Mouse (Mus musculus) ovary, postnatal 36 days (tissue): ENCODE measurements around the gene Upb1.

Experiments used
- DNase-seq: peaks from one replicate; pipeline ENCODE4 v3.0.0; 2022; ENCODE audit warnings: low spot score, mixed read lengths

The Upb1 gene

DNA sequence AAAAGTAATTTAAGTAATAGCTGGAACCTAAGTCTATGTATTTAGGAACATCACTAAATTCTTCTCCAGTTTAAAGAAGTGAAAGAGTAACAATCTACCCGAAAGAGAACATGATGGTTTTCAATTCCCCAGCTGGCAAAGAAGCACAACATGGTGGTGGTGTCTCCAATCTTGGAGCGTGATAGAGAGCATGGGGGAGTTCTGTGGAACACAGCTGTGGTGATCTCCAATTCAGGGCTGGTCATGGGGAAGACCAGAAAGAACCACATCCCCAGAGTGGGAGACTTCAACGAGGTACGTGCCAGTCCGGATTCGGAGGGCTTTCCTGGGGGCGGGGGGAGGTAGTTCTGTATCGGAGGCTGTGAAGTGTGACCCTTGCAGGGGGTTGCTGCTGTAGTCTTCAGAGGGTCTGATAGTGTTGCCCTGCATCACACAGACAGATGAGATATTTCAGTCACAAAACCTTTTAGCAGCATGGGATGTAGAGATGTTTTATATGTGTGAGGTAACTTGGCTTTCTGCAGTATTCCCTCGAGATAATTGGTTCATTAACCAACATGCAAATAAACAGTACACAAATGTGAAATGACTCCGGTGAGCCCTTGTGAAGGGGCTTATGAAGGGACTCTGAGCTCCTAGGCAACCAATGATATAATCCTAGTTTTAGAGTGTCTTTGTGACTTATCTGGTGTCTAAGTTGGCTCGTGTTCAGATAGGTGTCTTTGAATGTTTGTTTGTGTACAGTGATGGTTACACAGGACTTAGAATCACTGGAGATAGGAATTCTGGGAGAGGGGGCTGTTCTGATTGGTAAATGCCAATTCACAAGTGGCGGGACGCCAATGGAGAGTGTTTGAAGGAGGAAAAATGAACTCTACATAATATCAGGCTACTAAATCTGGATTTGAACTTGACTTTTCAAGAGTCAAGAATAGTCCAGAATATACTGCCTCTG lies 27.4 kb downstream of the Upb1 start:
- no peak for DNase-seq

DNA sequence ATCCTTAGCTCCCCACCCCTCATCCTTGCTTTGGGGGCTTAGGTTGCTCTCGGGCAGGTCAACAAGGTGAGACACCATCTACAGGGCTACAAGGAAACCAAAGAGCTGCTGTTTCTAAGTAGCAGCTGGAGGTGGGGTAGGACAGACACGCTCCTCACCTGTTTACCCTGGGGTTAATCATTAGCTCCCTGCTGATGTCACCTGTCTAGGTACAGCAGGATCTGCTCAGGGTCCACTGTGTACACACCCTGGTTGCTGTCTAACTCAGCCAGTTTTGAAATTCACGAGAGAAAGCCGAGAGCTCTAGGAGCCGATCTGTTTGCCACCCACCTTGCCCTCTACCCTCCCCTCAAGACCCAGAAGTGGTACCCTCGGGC lies 28.1 kb downstream of the Upb1 start:
- no peak for DNase-seq

DNA sequence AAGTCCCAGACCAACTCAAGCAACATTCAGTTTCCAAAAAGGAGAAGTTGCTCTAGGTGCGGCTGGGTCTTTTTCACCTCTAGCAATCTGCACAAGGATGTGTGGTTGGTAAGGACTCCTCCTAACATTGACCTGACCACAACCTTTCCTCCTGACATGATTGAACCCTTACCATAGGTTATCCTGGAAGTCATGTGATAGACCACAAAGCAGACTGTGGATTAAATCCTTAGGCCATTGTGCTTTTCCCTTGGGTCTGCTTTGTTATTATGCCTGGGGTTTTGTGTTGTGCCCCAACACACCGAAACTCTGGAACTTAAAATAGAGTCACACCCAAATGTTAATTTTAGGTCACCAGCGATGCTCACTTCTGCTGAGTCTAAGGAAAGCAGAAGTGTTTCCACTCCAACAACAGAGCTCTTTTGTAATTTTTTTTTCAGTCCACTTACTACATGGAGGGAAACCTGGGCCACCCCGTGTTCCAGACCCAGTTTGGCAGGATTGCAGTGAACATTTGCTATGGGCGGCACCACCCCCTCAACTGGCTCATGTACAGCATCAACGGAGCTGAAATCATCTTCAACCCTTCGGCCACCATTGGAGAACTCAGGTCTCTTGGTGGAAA lies 28.7 kb downstream of the Upb1 start:
- DNase-seq, result no peak

DNA sequence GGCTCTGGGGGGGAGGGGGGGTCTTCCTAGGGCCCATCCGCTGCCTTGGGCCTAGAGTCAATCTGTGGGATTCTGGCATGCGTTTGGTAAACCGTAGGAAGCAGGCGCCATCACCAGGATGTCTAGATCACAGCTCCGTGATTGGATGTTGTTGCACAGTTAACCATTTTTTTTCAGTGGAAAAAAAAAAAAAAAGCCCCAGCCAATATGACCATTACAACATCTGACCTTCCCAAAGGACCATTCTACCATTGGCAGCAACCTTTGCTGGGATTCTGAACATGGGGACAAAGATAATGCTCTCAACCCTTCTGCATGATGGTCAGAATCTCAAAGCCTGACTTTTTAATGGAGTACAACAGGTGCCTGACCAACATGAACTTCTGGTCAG lies 29.2 kb downstream of the Upb1 start:
- no peak for DNase-seq

DNA sequence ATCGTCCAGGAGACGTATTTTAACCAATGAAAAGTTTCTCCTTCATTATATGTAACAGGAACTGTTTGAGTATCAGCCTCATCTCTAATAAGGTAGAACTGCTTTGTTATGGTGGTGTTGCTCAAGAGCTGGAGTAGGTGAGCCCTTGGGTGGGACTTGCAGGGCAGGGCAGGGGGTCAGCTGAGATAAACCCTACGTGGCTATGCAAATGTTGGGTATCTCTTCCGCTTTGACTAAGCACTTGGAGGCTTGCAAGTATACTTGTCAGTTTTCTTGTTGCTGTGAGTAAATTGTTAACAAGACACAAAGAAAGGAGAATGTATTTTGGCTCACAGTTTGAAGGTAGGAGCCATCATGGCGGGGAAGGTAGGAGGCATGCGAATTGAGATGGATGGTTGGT lies 29.7 kb downstream of the Upb1 start:
- no peak for DNase-seq

DNA sequence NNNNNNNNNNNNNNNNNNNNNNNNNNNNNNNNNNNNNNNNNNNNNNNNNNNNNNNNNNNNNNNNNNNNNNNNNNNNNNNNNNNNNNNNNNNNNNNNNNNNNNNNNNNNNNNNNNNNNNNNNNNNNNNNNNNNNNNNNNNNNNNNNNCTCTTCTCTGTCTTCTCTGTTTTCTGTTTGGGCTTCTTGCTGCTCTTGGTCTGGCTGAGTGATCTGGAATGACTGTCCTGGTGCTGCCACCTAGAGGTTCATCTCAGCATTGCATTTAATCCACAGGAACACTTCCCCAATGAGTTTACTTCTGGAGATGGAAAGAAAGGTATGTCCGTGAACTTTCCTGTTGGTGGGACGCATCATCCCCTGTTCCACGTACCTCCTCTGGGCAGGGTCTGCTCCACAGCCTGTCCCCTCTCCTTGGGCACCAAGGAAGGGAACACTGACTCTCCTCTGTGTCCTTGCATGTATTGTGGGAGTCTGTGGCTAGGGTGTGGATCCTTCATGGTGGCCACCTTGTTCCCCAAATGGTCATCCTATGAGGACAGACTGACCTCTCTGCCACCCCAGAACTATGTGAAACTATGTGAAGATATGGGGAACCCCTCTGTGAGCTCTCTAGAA lies 35.8 kb downstream of the Upb1 start:
- DNase-seq, result peak; percentile 45

DNA sequence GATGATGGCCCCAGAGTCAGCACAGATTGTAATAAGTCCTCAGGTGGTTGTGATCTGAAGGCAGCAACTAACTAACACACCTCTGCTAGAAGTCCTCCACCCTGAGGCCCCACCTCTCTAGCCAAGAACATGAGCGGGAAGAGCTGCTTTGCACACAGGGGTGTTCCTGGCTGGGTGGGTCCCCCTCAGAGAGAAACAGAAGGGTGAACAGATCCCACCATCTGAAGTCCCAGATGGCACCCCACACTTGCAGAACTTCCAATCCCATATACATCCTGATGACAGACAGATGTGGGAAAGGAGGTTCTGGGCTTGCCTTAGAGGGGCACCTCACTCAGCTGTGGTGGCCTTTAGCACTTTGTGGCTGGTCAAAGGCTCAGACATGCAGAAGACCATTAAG lies 36.4 kb downstream of the Upb1 start:
- DNase-seq, result no peak

DNA sequence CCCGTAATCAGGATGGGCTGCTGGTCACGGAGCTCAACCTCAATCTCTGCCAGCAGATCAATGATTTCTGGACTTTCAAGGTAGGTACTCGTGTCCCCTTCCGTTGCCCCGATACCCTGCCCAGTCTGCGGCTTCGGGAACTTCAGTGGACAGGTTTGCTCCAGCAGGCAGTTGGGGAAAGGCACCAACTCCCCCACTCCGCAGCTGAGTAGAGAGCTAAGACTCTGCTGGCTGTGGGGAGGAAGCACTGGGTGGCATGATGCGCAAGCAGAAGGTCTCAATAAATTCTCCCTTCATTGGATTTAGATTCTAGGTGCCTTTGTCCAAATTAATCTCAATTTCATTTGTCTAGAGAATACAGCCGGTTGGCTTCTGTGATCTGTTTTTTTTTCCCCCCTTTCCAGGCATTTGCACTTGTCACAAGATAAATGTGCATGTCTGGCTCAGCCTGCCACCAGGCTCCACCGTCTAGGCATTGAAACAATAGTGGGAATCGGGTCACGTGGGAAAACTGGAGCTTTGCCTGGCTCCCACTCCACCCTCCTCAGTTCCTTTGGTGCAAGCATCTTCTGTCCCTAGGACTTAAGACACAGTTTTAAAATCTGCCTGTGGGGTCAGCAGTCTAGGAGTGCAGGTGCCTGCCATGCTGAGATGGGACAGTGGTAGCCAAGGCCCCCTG lies 37.4 kb downstream of the Upb1 start:
- peak; percentile 37 for DNase-seq

DNA sequence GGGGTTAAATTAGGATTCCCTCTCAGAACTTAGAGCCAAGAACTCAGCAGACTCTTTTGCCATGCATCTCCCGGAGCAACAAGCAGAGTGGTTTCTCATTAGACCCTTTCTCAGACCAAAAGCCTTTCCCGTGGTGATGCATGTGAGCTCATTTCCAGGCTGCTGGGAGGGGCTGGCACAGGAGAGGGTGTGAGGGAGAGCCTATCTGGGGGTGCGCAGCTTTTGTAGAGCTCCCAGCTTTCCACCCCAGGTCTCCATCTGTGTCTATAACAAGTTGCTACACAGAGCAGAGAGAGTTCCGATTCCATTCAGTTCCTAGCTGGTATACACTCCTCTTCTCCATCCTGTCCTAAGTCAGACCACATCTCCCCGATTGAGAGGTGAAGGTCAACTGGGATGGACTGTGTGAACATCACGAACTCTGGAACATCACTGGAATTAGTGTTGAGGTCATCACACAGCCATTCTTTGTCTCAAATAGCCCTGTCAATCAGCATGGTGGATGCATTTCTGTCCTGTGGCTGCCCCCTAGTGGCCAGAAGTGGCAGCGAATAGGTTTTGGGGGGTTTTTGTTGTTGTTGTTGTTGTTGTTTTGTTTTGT lies 38.4 kb downstream of the Upb1 start:
- no peak for DNase-seq

DNA sequence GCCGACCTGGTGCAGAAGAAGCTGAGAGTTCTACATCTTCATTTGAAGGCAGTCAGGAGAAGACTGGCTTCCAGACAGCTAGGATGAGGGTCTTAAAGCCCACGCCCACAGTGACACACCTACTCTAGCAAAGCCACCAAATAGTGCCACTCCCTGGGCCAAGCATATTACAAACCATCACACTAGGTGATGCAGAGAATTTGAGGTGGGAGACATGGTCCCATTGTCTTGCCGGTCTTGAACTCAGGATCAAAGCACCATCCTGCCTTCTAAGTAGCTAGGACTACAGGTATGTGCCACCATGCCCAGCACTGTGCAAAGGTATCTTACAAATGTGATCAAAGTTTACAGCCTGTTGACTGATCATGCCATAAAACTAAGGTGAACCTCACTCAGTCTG lies 39.8 kb downstream of the Upb1 start:
- DNase-seq, result no peak

DNA sequence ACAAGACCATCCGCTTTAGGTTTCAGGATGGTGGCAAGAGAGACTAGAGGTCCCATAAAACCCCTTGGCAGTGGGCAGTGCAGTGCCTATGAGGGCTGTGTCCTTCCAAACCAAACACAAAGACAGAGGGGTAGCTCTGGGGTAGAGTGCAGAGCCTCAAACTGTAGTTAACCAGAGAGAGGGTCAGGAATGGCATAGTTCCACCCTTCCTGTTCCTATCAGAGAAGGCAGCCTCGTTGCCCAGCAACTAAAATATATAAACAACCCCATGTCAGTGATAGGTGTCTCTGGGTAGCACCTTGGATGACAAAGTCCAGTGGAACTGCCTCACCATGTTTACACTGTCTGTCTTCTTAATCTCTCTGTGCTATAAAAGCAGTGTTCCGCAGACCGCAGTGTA lies 40.9 kb downstream of the Upb1 start:
- DNase-seq, result no peak

DNA sequence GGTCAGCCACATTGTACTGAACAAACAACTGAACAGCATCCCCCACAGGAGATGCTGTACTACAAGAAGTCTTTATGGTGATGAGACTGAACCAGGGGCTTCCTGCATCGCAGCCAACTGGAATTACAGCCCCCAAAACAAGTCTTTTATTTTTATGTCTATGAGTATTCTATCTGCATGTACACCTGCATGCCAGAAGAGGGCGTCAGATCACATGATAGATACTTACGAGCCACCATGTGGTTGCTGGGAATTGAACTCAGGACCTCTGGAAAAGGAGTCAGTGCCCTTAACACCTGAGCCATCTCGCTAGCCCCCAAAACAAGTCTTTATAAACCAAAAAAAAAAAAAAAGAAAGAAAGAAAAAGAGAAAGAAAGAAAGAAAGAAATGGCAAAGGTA lies 42.1 kb downstream of the Upb1 start:
- no peak for DNase-seq

DNA sequence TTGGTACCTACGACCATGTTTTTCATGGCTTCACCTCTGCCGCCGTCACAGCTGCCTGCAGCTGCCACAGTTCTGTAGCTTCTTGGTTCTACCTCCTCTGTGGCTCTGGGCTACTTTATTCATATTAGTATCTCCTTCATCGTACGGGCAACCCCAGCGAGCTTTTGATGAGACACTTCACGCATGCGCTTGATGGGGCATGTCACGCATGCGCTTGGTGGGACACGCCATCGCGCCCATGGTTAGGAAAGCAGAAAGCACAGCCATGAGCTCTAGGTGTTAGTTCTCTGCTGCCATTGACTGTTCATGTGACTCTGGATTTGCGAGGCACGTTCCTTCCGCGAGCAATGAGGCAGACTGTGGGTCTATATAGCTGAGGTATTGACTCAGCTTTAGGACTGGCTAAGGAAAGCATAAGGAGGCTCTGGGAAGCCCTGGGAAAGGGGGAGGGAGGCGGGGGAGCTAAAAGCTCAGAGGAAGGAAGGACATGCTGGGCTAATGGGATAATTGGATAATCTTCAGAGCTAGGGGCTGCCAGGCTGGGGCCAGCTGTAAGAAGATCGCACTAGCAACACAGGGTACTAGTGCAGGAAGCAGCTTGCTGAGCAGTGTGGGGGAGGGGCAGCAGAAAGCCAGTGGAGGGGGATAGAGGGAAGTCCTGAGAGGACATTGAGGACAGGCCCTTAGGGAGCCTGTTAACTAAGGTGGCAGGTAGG lies 43.4 kb downstream of the Upb1 start:
- no peak for DNase-seq

DNA sequence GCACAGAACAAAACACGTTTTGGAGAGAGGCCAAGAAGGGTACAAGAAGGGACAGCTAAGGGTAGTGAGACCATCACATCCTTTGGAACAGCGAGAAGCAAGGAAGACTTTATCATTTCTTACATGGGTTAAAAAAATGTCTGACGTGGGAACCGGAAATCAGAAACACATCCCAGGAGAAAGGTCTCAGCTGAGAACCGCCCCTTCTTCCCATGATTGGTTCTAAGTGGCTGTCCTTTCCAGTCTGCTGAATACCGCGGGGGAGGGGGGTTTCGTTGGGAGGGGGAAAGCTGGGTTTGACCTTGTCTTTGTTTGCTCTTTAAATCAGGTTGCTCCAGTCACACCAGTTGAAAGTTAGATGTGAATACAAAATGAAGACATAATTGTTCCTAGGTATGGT lies 44.1 kb downstream of the Upb1 start:
- no peak for DNase-seq

DNA sequence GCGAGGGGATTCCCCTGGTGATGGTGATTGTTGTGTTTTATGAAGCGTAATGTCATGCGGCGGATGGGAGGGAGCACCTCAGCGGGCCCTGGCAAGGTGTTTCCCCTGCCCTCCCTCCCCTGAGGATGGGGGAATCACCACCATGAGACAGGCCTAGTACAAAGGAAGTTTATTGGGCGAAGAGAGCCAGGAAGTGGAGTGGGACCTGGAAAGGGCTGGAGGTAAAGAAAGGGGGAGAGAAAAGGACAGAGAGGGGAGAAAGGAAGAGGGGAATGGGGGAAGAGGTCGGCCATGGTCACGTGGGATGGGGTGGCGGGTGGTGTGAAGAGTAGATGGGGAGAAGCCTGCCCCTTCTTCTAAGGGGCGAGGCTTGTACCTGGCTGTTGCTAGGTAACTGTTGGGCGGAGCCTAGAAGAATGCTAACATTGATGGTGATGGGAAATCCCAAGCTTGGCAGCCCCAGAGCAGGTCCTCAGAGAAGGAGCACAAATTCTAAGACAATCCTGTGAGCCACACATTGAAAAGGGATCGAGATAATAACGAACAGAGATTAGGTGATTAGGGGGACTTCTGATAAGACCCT lies 45.7 kb downstream of the Upb1 start:
- DNase-seq, result no peak

DNA sequence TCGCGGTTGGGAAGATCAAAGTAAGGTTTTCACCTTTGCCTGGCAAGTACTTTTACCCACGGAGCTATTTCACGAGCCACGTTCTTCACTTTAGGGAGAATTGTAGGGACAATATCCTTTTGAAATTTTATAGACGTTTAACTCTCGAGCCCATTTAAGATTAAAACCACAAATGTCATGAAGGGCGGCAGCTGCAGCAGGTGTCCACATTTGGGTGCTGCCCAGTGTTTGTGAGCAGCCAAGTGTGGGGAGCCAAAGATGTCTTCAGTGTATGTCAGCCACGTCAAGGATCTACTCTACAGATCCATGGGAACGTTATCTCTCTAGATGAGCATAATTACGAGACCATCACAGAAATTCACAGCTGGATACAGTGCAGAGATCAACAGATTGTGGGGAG lies 46.6 kb downstream of the Upb1 start:
- DNase-seq, result no peak

DNA sequence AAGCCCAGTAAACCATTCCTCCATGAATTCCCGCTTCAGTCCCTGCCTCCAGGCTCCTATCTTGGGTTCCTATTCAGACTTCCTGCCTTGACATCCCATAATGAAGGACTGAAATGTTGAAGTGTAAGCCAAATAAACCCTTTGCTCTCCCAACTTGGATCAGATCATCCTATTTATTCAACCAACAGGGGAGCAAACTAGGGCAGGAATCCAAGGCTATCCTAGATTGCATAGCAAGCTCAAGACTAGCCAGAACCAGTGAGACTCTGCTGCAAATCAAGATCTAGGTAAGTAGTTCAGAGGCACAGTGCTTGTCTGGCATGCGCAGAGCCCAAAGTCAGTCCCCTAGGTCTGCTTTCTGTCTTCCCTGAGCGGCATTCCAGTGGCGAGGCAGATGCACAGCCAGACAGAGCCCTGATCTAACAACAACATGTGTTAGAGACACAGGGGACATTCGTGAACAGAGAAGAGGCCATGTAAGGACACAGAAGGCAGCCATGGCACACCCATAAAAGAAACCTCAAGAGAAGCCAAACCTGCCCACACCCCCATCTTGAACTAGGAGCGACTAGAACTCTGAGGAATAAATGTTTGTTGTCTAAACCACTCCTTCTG lies 48.0 kb downstream of the Upb1 start:
- no peak for DNase-seq

DNA sequence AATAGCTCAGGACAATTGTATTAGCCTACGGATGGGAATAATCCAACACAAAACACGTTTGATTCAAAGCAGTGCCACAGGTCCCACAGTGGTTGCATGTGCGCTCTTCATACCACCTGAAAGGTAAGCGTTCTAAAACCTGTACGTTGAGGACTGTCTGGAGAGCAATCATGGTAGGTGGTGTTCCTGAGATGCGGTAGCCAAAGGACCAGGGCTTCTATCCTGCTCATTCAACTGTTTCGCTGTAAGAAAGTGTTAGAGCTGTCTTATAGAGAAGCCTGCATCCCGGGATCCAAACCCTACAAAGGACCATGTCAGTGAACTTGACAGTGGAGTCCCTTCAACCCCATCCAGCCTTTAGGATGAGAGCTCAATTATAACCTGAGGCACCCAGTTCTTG lies 49.4 kb downstream of the Upb1 start:
- no peak for DNase-seq

DNA sequence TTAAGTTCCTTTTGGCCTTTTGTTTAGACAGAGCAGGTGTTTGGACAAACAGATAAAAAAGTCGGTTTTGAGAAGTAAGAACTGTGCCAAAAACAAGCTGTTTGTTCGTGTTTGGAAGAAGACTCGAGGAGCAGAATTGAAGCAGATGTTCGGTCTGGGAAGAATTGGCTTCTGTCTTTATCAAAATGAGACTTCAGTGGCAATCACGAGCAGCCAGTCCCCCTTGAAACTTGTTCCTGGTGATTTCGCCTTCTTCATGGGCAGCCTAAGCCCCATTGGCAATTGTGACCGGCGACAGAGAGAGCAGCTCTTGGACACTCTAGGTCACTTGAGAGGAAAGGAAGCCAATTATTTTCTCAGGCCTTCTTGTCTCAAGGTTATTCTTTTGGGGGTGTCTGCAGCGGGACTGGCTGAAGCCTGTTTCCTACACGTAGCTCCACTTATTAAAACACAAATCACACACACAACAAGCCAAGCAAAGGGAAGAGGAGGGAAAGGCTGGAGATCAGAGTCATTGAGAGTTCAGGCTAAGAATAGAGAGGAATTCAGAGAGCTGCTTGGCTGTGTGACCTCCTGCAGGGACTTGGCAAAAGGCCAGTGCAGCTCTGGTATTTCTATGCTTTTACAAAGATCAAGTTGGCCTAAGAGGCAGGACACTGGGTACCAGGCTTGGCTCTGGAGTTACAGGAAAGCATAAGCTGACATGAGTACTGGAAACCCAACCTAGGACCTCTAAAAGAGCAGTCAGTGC lies 50.3 kb downstream of the Upb1 start:
- peak; percentile 44 for DNase-seq
